Mouse (Mus musculus) hindbrain, embryonic 14.5 days (tissue): ENCODE measurements around the gene Tnfaip8l1. TPM values are rescaled to one million over a fixed set of nuclear protein-coding genes. Genes with fewer than 3 reads are reported as not detected.

Source experiments
- ATAC-seq: fragments of 200-750 bp; cut with Nextera tagmentation; 2 replicates; pipeline ENCODE4 v1.8.0; 2017; ENCODE audit warnings: moderate number of reproducible peaks, mild to moderate bottlenecking, moderate TSS enrichment, moderate library complexity; ENCODE audit not compliant: low FRiP score
- DNase-seq: peaks from one replicate; pipeline ENCODE4 v3.0.0-alpha.2; 2015; ENCODE audit warnings: low spot score
- H3K27ac ChIP-seq: fragments of 300-500 bp; sonication (generic); 2 replicates; pipeline ENCODE4 v1.5.1; 2014; ENCODE audit warnings: mild to moderate bottlenecking, moderate library complexity
- H3K27me3 ChIP-seq: fragments of 300-500 bp; sonication (generic); 2 replicates; pipeline ENCODE4 v1.6.1; 2014; ENCODE audit warnings: mild to moderate bottlenecking, low read length, mixed read lengths; ENCODE audit not compliant: control insufficient read depth, insufficient read depth
- H3K36me3 ChIP-seq: fragments of 300-500 bp; sonication (generic); replicated peaks from 2 replicates; pipeline ENCODE4 v1.6.1; 2014; ENCODE audit not compliant: control insufficient read depth, insufficient read depth
- H3K4me1 ChIP-seq: fragments of 300-500 bp; sonication (generic); replicated peaks from 2 replicates; pipeline ENCODE4 v1.6.1; 2014; ENCODE audit warnings: antibody characterized with exemption, low read length, mixed read lengths; ENCODE audit not compliant: control insufficient read depth, insufficient read depth
- H3K4me2 ChIP-seq: fragments of 300-500 bp; sonication (generic); replicated peaks from 2 replicates; pipeline ENCODE4 v1.6.1; 2014; ENCODE audit warnings: mild to moderate bottlenecking, moderate library complexity
- H3K4me3 ChIP-seq: fragments of 300-500 bp; sonication (generic); replicated peaks from 2 replicates; pipeline ENCODE4 v1.5.1; 2014; ENCODE audit warnings: mild to moderate bottlenecking, low read length
- H3K9ac ChIP-seq: fragments of 300-500 bp; sonication (generic); 2 replicates; pipeline ENCODE4 v1.6.1; 2014
- H3K9me3 ChIP-seq: fragments of 300-500 bp; sonication (generic); 2 replicates; pipeline ENCODE4 v1.6.1; 2016; ENCODE audit warnings: low read length; ENCODE audit not compliant: control insufficient read depth
- WGBS: fragments of 180-500 bp; shearing (Covaris S2); extraction: QIAGEN DNeasy Blood & Tissue Kit; methylation state at CpG from one replicate; pipeline ENCODE4 v1.1.7; 2014; 5-methylcytosine and 5-hydroxymethylcytosine counted together
- polyA plus RNA-seq: library from polyadenylated mRNA; unstranded; fragments of >200 nt; fragmentation: Nextera tagmentation; extraction: Ambion mirVana; gene quantifications from 2 replicates; pipeline ENCODE4 v1.2.1, GENCODE M21; 2014

The Tnfaip8l1 gene
- polyA plus RNA-seq, 1 experiment from 2014 or later: 8.4 TPM

GRCm38 (mm10) chr17:56146131-56146530, 16.1 kb upstream of the Tnfaip8l1 start:
- H3K4me2 ChIP-seq: no peak overlapping the region
- H3K9ac ChIP-seq: no peak overlapping the region
- H3K36me3 ChIP-seq: no peaks in the 10 kb centered on the region
- H3K27ac ChIP-seq: no peak overlapping the region
- peaks cover 10% of the 10 kb centered on the region; the same call in 1 of the 2 replicates for H3K4me1 ChIP-seq
- 20% methylated on average over 9 of the region's 9 CpGs for WGBS
- ATAC-seq: no peak
- no peak for DNase-seq
- peaks cover 21% of the 10 kb centered on the region; the same call in 1 of the 2 replicates for H3K27me3 ChIP-seq
- H3K4me3 ChIP-seq: no peak overlapping the region
- H3K9me3 ChIP-seq: no peaks in the 10 kb centered on the region

- no peak overlapping the region for H3K4me3 ChIP-seq
- no peaks in the 10 kb centered on the region for H3K9me3 ChIP-seq
- H3K4me1 ChIP-seq: peaks cover 4% of the 10 kb centered on the region; the same call in 1 of the 2 replicates
- WGBS: 59% methylated on average over 12 of the region's 12 CpGs
- DNase-seq (no peak), ATAC-seq (no peak)
- H3K4me2 ChIP-seq: no peak overlapping the region
- peaks cover 22% of the 10 kb centered on the region; the same call in 1 of the 2 replicates for H3K27me3 ChIP-seq
- H3K9ac ChIP-seq: no peak overlapping the region
- no peaks in the 10 kb centered on the region for H3K36me3 ChIP-seq
- H3K27ac ChIP-seq: no peak overlapping the region
Measured at GRCm38 (mm10) chr17:56147420-56147819, 14.9 kb upstream of the Tnfaip8l1 start.

GRCm38 (mm10) chr17:56148280-56148679, 14.0 kb upstream of the Tnfaip8l1 start:
- H3K36me3 ChIP-seq: no peaks in the 10 kb centered on the region
- H3K9ac ChIP-seq: peak overlapping the region; percentile 71; the same call in 1 of the 2 replicates
- peak overlapping the region; percentile 34 for H3K4me3 ChIP-seq
- 18% methylated on average over 9 of the region's 9 CpGs for WGBS
- no peaks in the 10 kb centered on the region for H3K9me3 ChIP-seq
- H3K27ac ChIP-seq: no peak overlapping the region
- DNase-seq: no peak
- peak overlapping the region; percentile 85 for H3K4me2 ChIP-seq
- ATAC-seq: 0 out of 2 replicates have a peak, but pooled peaks have one; percentile 10
- peaks cover 4% of the 10 kb centered on the region; the same call in 1 of the 2 replicates for H3K4me1 ChIP-seq
- H3K27me3 ChIP-seq: peaks cover 22% of the 10 kb centered on the region; the same call in 1 of the 2 replicates

GRCm38 (mm10) chr17:56148790-56149618, 13.3 kb upstream of the Tnfaip8l1 start:
- ATAC-seq: peak; percentile 60
- Histone ChIP-seq H3K4me3 (peak overlapping the region; percentile 34), H3K27ac (no peak overlapping the region), H3K9me3 (no peaks in the 10 kb centered on the region), H3K9ac (peak overlapping the region; percentile 71), H3K4me2 (peak overlapping the region; percentile 85), H3K36me3 (no peaks in the 10 kb centered on the region), H3K4me1 (peaks cover 10% of the 10 kb centered on the region; the same call in 1 of the 2 replicates), H3K27me3 (peaks cover 22% of the 10 kb centered on the region; the same call in 1 of the 2 replicates)
- 2% methylated on average over 30 of the region's 30 CpGs for WGBS
- no peak for DNase-seq

- Histone ChIP-seq H3K4me1 (peaks cover 10% of the 10 kb centered on the region; the same call in 1 of the 2 replicates), H3K36me3 (no peaks in the 10 kb centered on the region), H3K27ac (no peak overlapping the region), H3K4me3 (no peak overlapping the region), H3K4me2 (no peak overlapping the region), H3K9me3 (no peaks in the 10 kb centered on the region), H3K27me3 (peaks cover 22% of the 10 kb centered on the region; the same call in 1 of the 2 replicates), H3K9ac (no peak overlapping the region)
- 54% methylated on average over 2 of the region's 2 CpGs for WGBS
- ATAC-seq (no peak), DNase-seq (no peak)
Measured at GRCm38 (mm10) chr17:56149897-56150296, 12.4 kb upstream of the Tnfaip8l1 start.

- WGBS: 15% methylated on average over 9 of the region's 9 CpGs
- H3K9ac ChIP-seq: no peak overlapping the region
- H3K4me2 ChIP-seq: no peak overlapping the region
- peak; percentile 77 for DNase-seq
- H3K36me3 ChIP-seq: no peaks in the 10 kb centered on the region
- H3K27ac ChIP-seq: no peak overlapping the region
- peaks cover 10% of the 10 kb centered on the region; the same call in 1 of the 2 replicates for H3K4me1 ChIP-seq
- peak; percentile 44; the same call in 1 of the 2 replicates for ATAC-seq
- H3K27me3 ChIP-seq: peaks cover 23% of the 10 kb centered on the region
- no peaks in the 10 kb centered on the region for H3K9me3 ChIP-seq
- H3K4me3 ChIP-seq: no peak overlapping the region
Measured at GRCm38 (mm10) chr17:56153643-56154042, 8.6 kb upstream of the Tnfaip8l1 start.

- WGBS: 5% methylated on average over 9 of the region's 9 CpGs
- Histone ChIP-seq H3K4me2 (no peak overlapping the region), H3K27me3 (peaks cover 6% of the 10 kb centered on the region)
Measured at GRCm38 (mm10) chr17:56159729-56160128, 2.5 kb upstream of the Tnfaip8l1 start.

GRCm38 (mm10) chr17:56163523-56164102, 1.3 kb downstream of the Tnfaip8l1 start:
- WGBS: 87% methylated on average over 6 of the region's 6 CpGs
- H3K4me3 ChIP-seq: no peak overlapping the region
- no peak for ATAC-seq
- no peak overlapping the region for H3K27ac ChIP-seq
- no peak overlapping the region for H3K9ac ChIP-seq
- peak overlapping the region; percentile 85; the same call in 1 of the 2 replicates for H3K4me2 ChIP-seq
- no peaks in the 10 kb centered on the region for H3K9me3 ChIP-seq
- peaks cover 16% of the 10 kb centered on the region for H3K4me1 ChIP-seq
- no peaks in the 10 kb centered on the region for H3K27me3 ChIP-seq
- H3K36me3 ChIP-seq: no peaks in the 10 kb centered on the region
- DNase-seq: no peak

More at GRCm38 (mm10) chr17:56159729-56160128, 2.5 kb upstream of the Tnfaip8l1 start:
- H3K4me1 ChIP-seq: peaks cover 11% of the 10 kb centered on the region
- DNase-seq (peak; percentile 75), ATAC-seq (no peak)
- H3K9ac ChIP-seq: no peak overlapping the region
- H3K4me3 ChIP-seq: no peak overlapping the region
- H3K36me3 ChIP-seq: no peaks in the 10 kb centered on the region
- H3K9me3 ChIP-seq: no peaks in the 10 kb centered on the region
- H3K27ac ChIP-seq: no peak overlapping the region

- Histone ChIP-seq H3K9ac (no peak overlapping the region), H3K36me3 (no peaks in the 10 kb centered on the region), H3K9me3 (no peaks in the 10 kb centered on the region), H3K4me2 (no peak overlapping the region), H3K4me1 (peaks cover 16% of the 10 kb centered on the region), H3K4me3 (no peak overlapping the region), H3K27ac (no peak overlapping the region), H3K27me3 (no peaks in the 10 kb centered on the region)
- no peak for DNase-seq
- 78% methylated on average over 3 of the region's 3 CpGs for WGBS
- no peak for ATAC-seq
Measured at GRCm38 (mm10) chr17:56164510-56164909, 2.2 kb downstream of the Tnfaip8l1 start.
